Mouse (Mus musculus): ENCODE measurements around the gene Mmgt2.

The Mmgt2 gene

DNA sequence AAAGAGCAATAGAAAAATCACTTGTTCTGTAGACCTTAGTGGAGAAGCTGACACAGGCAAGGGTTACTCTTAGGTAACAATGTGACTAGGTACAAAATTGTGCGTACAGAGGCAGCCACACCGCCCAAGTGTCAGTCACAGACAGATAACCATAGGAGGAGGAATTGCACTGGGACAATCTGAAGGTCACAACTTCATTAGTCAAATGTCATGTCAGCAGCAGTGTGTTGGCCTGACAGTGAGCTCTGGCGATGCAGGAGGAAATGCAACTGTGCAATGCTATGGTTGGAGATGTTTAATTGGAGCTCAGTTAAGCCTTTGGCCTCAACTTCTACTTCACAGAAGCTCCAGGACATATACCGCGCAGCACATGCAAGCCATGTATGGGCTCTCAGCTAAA is 62.2 kb downstream of the Mmgt2 start:
- DNase-seq, result no peak

All from cerebellum, postnatal 25 days (tissue).